Comparison of ENCODE assay signal across 9 mouse cellular contexts in the genomic region with DNA sequence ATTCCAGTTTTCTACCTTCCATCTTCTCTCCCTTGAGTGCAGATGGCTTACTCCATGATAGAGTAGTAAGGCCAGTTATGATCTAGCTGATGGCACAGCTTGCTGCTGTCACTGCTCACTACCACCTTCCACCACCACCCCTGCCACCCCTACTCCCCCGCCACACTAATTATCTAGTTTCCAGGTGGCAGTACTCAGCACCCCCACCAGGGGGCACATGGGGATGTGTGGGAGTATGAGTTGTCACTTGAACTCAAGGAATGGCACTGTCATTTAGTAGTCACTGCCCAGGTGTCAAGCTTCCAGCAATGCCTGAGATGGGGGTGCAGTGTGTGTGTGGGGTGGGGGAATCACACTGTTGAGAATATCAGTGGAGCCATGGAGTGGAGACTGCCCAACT. TPM values are rescaled to one million over a fixed set of nuclear protein-coding genes. Genes with fewer than 3 reads are reported as not detected.
A peak's percentile ranks its signal among the peaks of the same experiment; 100 is the strongest.
DNase-seq lines count a peak whose midpoint lies in the region; ATAC-seq and TF ChIP-seq lines count a peak whose summit lies in the region.
"Had no signal": no experiment of that assay in that cellular context is flagged by ENCODE, and none has a peak within 500 bp of the region (broad histone marks: within the 10 kb centered on the region; RNA-seq: fewer than 3 reads in every experiment).

No protein-coding gene starts in this region.

- peak; percentile 63 for TF ChIP-seq CTCF in cerebellum, adult 2 months (IDR thresholded peaks at IDR 0.05; ENCODE audit: borderline replicate concordance, insufficient read depth, low read depth, low read length)
- TF ChIP-seq CTCF in stomach, postnatal 0 days (IDR thresholded peaks at IDR 0.05; ENCODE audit: low read depth) = peak; percentile 90

- no peaks in the 10 kb centered on the region for H3K9me3 ChIP-seq in stomach, postnatal 0 days (ENCODE audit: control insufficient read depth, low read length)

- H3K4me2 ChIP-seq in stomach, postnatal 0 days (replicated peaks; ENCODE audit: low read depth) = no peak overlapping the region

- WGBS in cerebellum, adult 2 months = 31% methylated on average over 1 of the region's 1 CpGs
- WGBS in stomach, postnatal 0 days = 13% methylated on average over 1 of the region's 1 CpGs

- TF ChIP-seq EP300 in stomach, postnatal 0 days (optimal IDR thresholded peaks at IDR 0.05) = no peak

- H3K27ac ChIP-seq in cerebellum, adult 2 months (ENCODE audit: insufficient read depth, low read length) = no peak overlapping the region
- H3K27ac ChIP-seq in stomach, postnatal 0 days (replicated peaks) = no peak overlapping the region

- no peak overlapping the region for H3K4me3 ChIP-seq in cerebellum, adult 2 months (replicated peaks; ENCODE audit: insufficient read depth, low read depth, low read length)
- no peak overlapping the region for H3K4me3 ChIP-seq in stomach, postnatal 0 days (ENCODE audit: low read depth, low read length)

- no peak for TF ChIP-seq POLR2A in cerebellum, adult 2 months (IDR thresholded peaks at IDR 0.05; ENCODE audit: borderline replicate concordance, insufficient read depth, low read length)

- H3K27me3 ChIP-seq in cerebellum, adult 2 months (ENCODE audit: control insufficient read depth, insufficient read depth, low read length) = no peaks in the 10 kb centered on the region
- no peaks in the 10 kb centered on the region for H3K27me3 ChIP-seq in stomach, postnatal 0 days (ENCODE audit: control insufficient read depth, insufficient read depth, low read length)

- H3K4me1 ChIP-seq in cerebellum, adult 2 months (ENCODE audit: control insufficient read depth, insufficient read depth, low read length) = peaks cover 17% of the 10 kb centered on the region
- no peaks in the 10 kb centered on the region for H3K4me1 ChIP-seq in stomach, postnatal 0 days (replicated peaks; ENCODE audit: control insufficient read depth, insufficient read depth)

- ATAC-seq in hematopoietic stem cell, adult 5-6 weeks (replicated peaks in 1 of 2; ENCODE audit: insufficient read depth in 1 of 2, low FRiP score in 2 of 2, low TSS enrichment in 1 of 2, low read depth in 1 of 2, poor library complexity in 2 of 2, severe bottlenecking in 2 of 2) = peak; percentile 59 to 65
- no peak for ATAC-seq in stomach, postnatal 0 days (ENCODE audit: low FRiP score, low TSS enrichment)

- no peaks in the 10 kb centered on the region for H3K36me3 ChIP-seq in stomach, postnatal 0 days (ENCODE audit: control insufficient read depth, insufficient read depth, low read length)

- H3K9ac ChIP-seq in stomach, postnatal 0 days (ENCODE audit: low read length) = no peak overlapping the region

- DNase-seq in cerebellum, adult 2 months = peak in 1 of 2 experiments; percentile 52
- no peak for DNase-seq in cerebellum, adult 9-11 months
- DNase-seq in ovary, postnatal 14 days (ENCODE audit: low spot score) = peak; percentile 45
- no peak for DNase-seq in ovary, postnatal 10 days (ENCODE audit: low spot score)
- DNase-seq in cerebellum, postnatal 25 days = peak; percentile 60 to 78
- peak; percentile 58 for DNase-seq in lung, postnatal 25 days (ENCODE audit: low spot score)
- DNase-seq in stomach, postnatal 0 days (ENCODE audit: low spot score) = peak; percentile 75

RNA-seq across cellular contexts. Expression of gene 7530416G11Rik, which starts 25.4 kb away (rescaled TPM):
- polyA plus RNA-seq in cerebellum, adult 2 months (2012; rRNA removed) = not detected in 2 replicates
- total RNA-seq in hematopoietic stem cell, adult 5-6 weeks (2017) = not detected in 2 replicates
- not detected in 2 replicates for polyA plus RNA-seq in stomach, postnatal 0 days (2015; fragmentation: Nextera tagmentation; extraction: Ambion mirVana)
- total RNA-seq: layer of hippocampus, adult 18-20 months had no signal

Comparison
In these comparisons a context has a peak if more than half of its experiments do, and no peak if none do; other contexts are left out.
1. DNase-seq: peak in ovary, postnatal 14 days (single experiment), cerebellum, postnatal 25 days (2 of 2), lung, postnatal 25 days (single experiment) and stomach, postnatal 0 days (single experiment); none in cerebellum, adult 9-11 months (single experiment) and ovary, postnatal 10 days (single experiment).